Mouse (Mus musculus): ENCODE data around the gene 9030612E09Rik. TPM values are rescaled to one million over a fixed set of nuclear protein-coding genes. Genes with fewer than 3 reads are reported as not detected.
A peak's percentile ranks its signal among the peaks of the same experiment; 100 is the strongest.

The 9030612E09Rik gene
- polyA plus RNA-seq, 1 experiment from 2014 or later, result 2.2 TPM

- no peak overlapping the region for H3K9ac ChIP-seq
- H3K4me3 ChIP-seq, result no peak overlapping the region
- WGBS, result 91% methylated on average over 13 of the region's 13 CpGs
- no peaks in the 10 kb centered on the region for H3K27me3 ChIP-seq
- H3K27ac ChIP-seq, result no peak overlapping the region
- no peaks in the 10 kb centered on the region for H3K36me3 ChIP-seq (ENCODE audit: poor library complexity, severe bottlenecking)
- no peak for ATAC-seq
- H3K4me1 ChIP-seq, result peaks cover 13% of the 10 kb centered on the region
- H3K9me3 ChIP-seq (replicated peaks), result no peaks in the 10 kb centered on the region
- no peak overlapping the region for H3K4me2 ChIP-seq
Observed at GRCm38 (mm10) chr10:43217361-43217900, 42.9 kb downstream of the 9030612E09Rik start.

- 19% methylated on average over 7 of the region's 7 CpGs for WGBS
- Histone ChIP-seq H3K27me3 (no peaks in the 10 kb centered on the region), H3K4me1 (peaks cover 13% of the 10 kb centered on the region), H3K4me3 (peak overlapping the region; percentile 90), H3K9me3 (replicated peaks) (no peaks in the 10 kb centered on the region), H3K36me3 (ENCODE audit: poor library complexity, severe bottlenecking) (no peaks in the 10 kb centered on the region), H3K4me2 (peak overlapping the region; percentile 99), H3K9ac (peak overlapping the region; percentile 96), H3K27ac (peak overlapping the region; percentile 88)
- no peak for ATAC-seq
Observed at GRCm38 (mm10) chr10:43220479-43220878, 46.0 kb downstream of the 9030612E09Rik start.

GRCm38 (mm10) chr10:43220910-43221625 lies 46.6 kb downstream of the 9030612E09Rik start, which contains the start of gene Pdss2:
Gene Pdss2, plus strand, starts transcription at chr10:43221486.
- ATAC-seq, result peak; percentile 99
- Histone ChIP-seq H3K27ac (peak within 1 kb of the TSS; percentile 88), H3K4me2 (peak within 1 kb of the TSS; percentile 99), H3K9ac (peak within 1 kb of the TSS; percentile 96), H3K4me3 (peak within 1 kb of the TSS; percentile 90), H3K4me1 (peaks cover 13% of the 10 kb centered on the region), H3K36me3 (ENCODE audit: poor library complexity, severe bottlenecking) (no peaks in the 10 kb centered on the region), H3K9me3 (replicated peaks) (no peaks in the 10 kb centered on the region), H3K27me3 (no peaks in the 10 kb centered on the region)
- WGBS, result under 1% methylated on average over 50 of the region's 50 CpGs

GRCm38 (mm10) chr10:43221659-43222058 lies 47.2 kb downstream of the 9030612E09Rik start:
- under 1% methylated on average over 25 of the region's 25 CpGs for WGBS
- Histone ChIP-seq H3K4me3 (peak overlapping the region; percentile 90), H3K27ac (peak overlapping the region; percentile 88; the same call in 1 of the 2 replicates), H3K4me2 (peak overlapping the region; percentile 99), H3K27me3 (no peaks in the 10 kb centered on the region), H3K9ac (peak overlapping the region; percentile 96), H3K36me3 (ENCODE audit: poor library complexity, severe bottlenecking) (no peaks in the 10 kb centered on the region), H3K4me1 (peaks cover 13% of the 10 kb centered on the region), H3K9me3 (replicated peaks) (no peaks in the 10 kb centered on the region)
- peak; percentile 42 for ATAC-seq

GRCm38 (mm10) chr10:43223391-43223790 lies 48.9 kb downstream of the 9030612E09Rik start:
- no peak overlapping the region for H3K4me2 ChIP-seq
- H3K9me3 ChIP-seq (replicated peaks), result no peaks in the 10 kb centered on the region
- no peak for ATAC-seq
- no peak overlapping the region for H3K9ac ChIP-seq
- H3K27ac ChIP-seq, result no peak overlapping the region
- no peak overlapping the region for H3K4me3 ChIP-seq
- WGBS, result 91% methylated on average over 2 of the region's 2 CpGs
- no peaks in the 10 kb centered on the region for H3K27me3 ChIP-seq
- H3K4me1 ChIP-seq, result peaks cover 13% of the 10 kb centered on the region
- H3K36me3 ChIP-seq (ENCODE audit: poor library complexity, severe bottlenecking), result no peaks in the 10 kb centered on the region

Other genes with a start within 250 kb of the 9030612E09Rik start
- 9.0 and 9.3 TPM in 2 replicates for gene Sobp, start 174 bp upstream of the 9030612E09Rik start, polyA plus RNA-seq (2015; fragmentation: Nextera tagmentation; extraction: Ambion mirVana)
- gene Pdss2, start 46.8 kb downstream of the 9030612E09Rik start, polyA plus RNA-seq (2015; fragmentation: Nextera tagmentation; extraction: Ambion mirVana), result 15.9 and 16.2 TPM in 2 replicates

Measured in forebrain, embryonic 13.5 days (tissue).